Mouse (Mus musculus): Measurements from ENCODE around the gene Wdr86. TPM values are rescaled to one million over a fixed set of nuclear protein-coding genes. Genes with fewer than 3 reads are reported as not detected.

Wdr86 gene
- total and polyA plus RNA-seq, 2 experiments from 2014 or later: 8.0 to 15.4 TPM

GRCm38 (mm10) chr5:24733771-24734426, 3.4 kb upstream of the Wdr86 start:
- Histone ChIP-seq H3K9ac (replicated peaks; ENCODE audit: low read length) (no peak overlapping the region), H3K27me3 (ENCODE audit: insufficient read depth, low read length) (peaks cover 20% of the 10 kb centered on the region; the same call in 1 of the 2 replicates)
- no peak for ATAC-seq

GRCm38 (mm10) chr5:24733134-24733533, 2.6 kb upstream of the Wdr86 start:
- no peak for DNase-seq (ENCODE audit: low spot score)
- no peak overlapping the region for H3K4me2 ChIP-seq (ENCODE audit: low read depth, low read length)
- H3K4me1 ChIP-seq (ENCODE audit: insufficient read depth, low read length): peaks cover 12% of the 10 kb centered on the region; the same call in 1 of the 2 replicates
- H3K9ac ChIP-seq (replicated peaks; ENCODE audit: low read length): no peak overlapping the region
- ATAC-seq: no peak
- TF ChIP-seq CTCF (IDR thresholded peaks at IDR 0.05; ENCODE audit: low read depth): no peak
- 8% methylated on average over 8 of the region's 8 CpGs for WGBS
- peaks cover 20% of the 10 kb centered on the region; the same call in 1 of the 2 replicates for H3K27me3 ChIP-seq (ENCODE audit: insufficient read depth, low read length)
- H3K27ac ChIP-seq: no peak overlapping the region
- H3K36me3 ChIP-seq (ENCODE audit: insufficient read depth, low read length): no peaks in the 10 kb centered on the region
- H3K4me3 ChIP-seq (ENCODE audit: low read length): no peak overlapping the region
- no peaks in the 10 kb centered on the region for H3K9me3 ChIP-seq (ENCODE audit: low read length)

More at GRCm38 (mm10) chr5:24733771-24734426, 3.4 kb upstream of the Wdr86 start:
- Histone ChIP-seq H3K4me1 (ENCODE audit: insufficient read depth, low read length) (peaks cover 12% of the 10 kb centered on the region; the same call in 1 of the 2 replicates), H3K4me3 (ENCODE audit: low read length) (no peak overlapping the region), H3K27ac (no peak overlapping the region), H3K4me2 (ENCODE audit: low read depth, low read length) (no peak overlapping the region), H3K9me3 (ENCODE audit: low read length) (no peaks in the 10 kb centered on the region), H3K36me3 (ENCODE audit: insufficient read depth, low read length) (no peaks in the 10 kb centered on the region)
- TF ChIP-seq CTCF (IDR thresholded peaks at IDR 0.05; ENCODE audit: low read depth): no peak
- DNase-seq (ENCODE audit: low spot score): no peak
- WGBS: 60% methylated on average over 7 of the region's 7 CpGs

- no peak for TF ChIP-seq CTCF (IDR thresholded peaks at IDR 0.05; ENCODE audit: low read depth)
- peak overlapping the region; percentile 42 for H3K4me3 ChIP-seq (ENCODE audit: low read length)
- H3K9me3 ChIP-seq (ENCODE audit: low read length): no peaks in the 10 kb centered on the region
- ATAC-seq: no peak
- peak overlapping the region; percentile 52 for H3K4me2 ChIP-seq (ENCODE audit: low read depth, low read length)
- H3K27ac ChIP-seq: peak overlapping the region; percentile 15; the same call in 1 of the 2 replicates
- no peak for DNase-seq (ENCODE audit: low spot score)
- peaks cover 20% of the 10 kb centered on the region; the same call in 1 of the 2 replicates for H3K27me3 ChIP-seq (ENCODE audit: insufficient read depth, low read length)
- 7% methylated on average over 15 of the region's 15 CpGs for WGBS
- peak overlapping the region; percentile 43; the same call in 1 of the 2 replicates for H3K9ac ChIP-seq (replicated peaks; ENCODE audit: low read length)
- H3K36me3 ChIP-seq (ENCODE audit: insufficient read depth, low read length): no peaks in the 10 kb centered on the region
- H3K4me1 ChIP-seq (ENCODE audit: insufficient read depth, low read length): peaks cover 12% of the 10 kb centered on the region; the same call in 1 of the 2 replicates
Measured at GRCm38 (mm10) chr5:24730986-24731385, 459 bp upstream of the Wdr86 start.

GRCm38 (mm10) chr5:24729797-24730487, 585 bp downstream of the Wdr86 start:
- Histone ChIP-seq H3K9me3 (ENCODE audit: low read length) (no peaks in the 10 kb centered on the region), H3K4me2 (ENCODE audit: low read depth, low read length) (peak overlapping the region; percentile 52), H3K27me3 (ENCODE audit: insufficient read depth, low read length) (peaks cover 20% of the 10 kb centered on the region; the same call in 1 of the 2 replicates), H3K9ac (replicated peaks; ENCODE audit: low read length) (peak overlapping the region; percentile 43), H3K36me3 (ENCODE audit: insufficient read depth, low read length) (no peaks in the 10 kb centered on the region), H3K27ac (0 out of 2 replicates have a peak overlapping the region, but pooled peaks have one; percentile 15), H3K4me3 (ENCODE audit: low read length) (peak overlapping the region; percentile 42), H3K4me1 (ENCODE audit: insufficient read depth, low read length) (peaks cover 12% of the 10 kb centered on the region; the same call in 1 of the 2 replicates)
- ATAC-seq (peak; percentile 22), DNase-seq (ENCODE audit: low spot score) (no peak)
- WGBS: 1% methylated on average over 49 of the region's 49 CpGs
- TF ChIP-seq CTCF (IDR thresholded peaks at IDR 0.05; ENCODE audit: low read depth): no peak

- peak; percentile 29 for DNase-seq (ENCODE audit: low spot score)
- 76% methylated on average over 12 of the region's 12 CpGs for WGBS
Measured at GRCm38 (mm10) chr5:24726901-24727836, 3.4 kb downstream of the Wdr86 start.

GRCm38 (mm10) chr5:24725897-24726296, 4.6 kb downstream of the Wdr86 start:
- no peak for DNase-seq (ENCODE audit: low spot score)
- H3K27me3 ChIP-seq (ENCODE audit: insufficient read depth, low read length): peaks cover 9% of the 10 kb centered on the region; the same call in 1 of the 2 replicates
- H3K27ac ChIP-seq: no peak overlapping the region; the same call in 1 of the 2 replicates
- no peak overlapping the region for H3K4me2 ChIP-seq (ENCODE audit: low read depth, low read length)
- no peaks in the 10 kb centered on the region for H3K9me3 ChIP-seq (ENCODE audit: low read length)
- no peak overlapping the region for H3K4me3 ChIP-seq (ENCODE audit: low read length)
- H3K9ac ChIP-seq (replicated peaks; ENCODE audit: low read length): no peak overlapping the region
- no peak for TF ChIP-seq CTCF (IDR thresholded peaks at IDR 0.05; ENCODE audit: low read depth)
- no peak for ATAC-seq
- H3K36me3 ChIP-seq (ENCODE audit: insufficient read depth, low read length): no peaks in the 10 kb centered on the region
- H3K4me1 ChIP-seq (ENCODE audit: insufficient read depth, low read length): peaks cover 8% of the 10 kb centered on the region; the same call in 1 of the 2 replicates
- 64% methylated on average over 6 of the region's 6 CpGs for WGBS

More at GRCm38 (mm10) chr5:24726901-24727836, 3.4 kb downstream of the Wdr86 start:
- H3K27me3 ChIP-seq (ENCODE audit: insufficient read depth, low read length): peaks cover 20% of the 10 kb centered on the region; the same call in 1 of the 2 replicates
- H3K4me3 ChIP-seq (ENCODE audit: low read length): no peak overlapping the region
- no peak overlapping the region for H3K4me2 ChIP-seq (ENCODE audit: low read depth, low read length)
- no peaks in the 10 kb centered on the region for H3K9me3 ChIP-seq (ENCODE audit: low read length)
- ATAC-seq: no peak
- no peak for TF ChIP-seq CTCF (IDR thresholded peaks at IDR 0.05; ENCODE audit: low read depth)
- no peak overlapping the region for H3K9ac ChIP-seq (replicated peaks; ENCODE audit: low read length)
- no peaks in the 10 kb centered on the region for H3K36me3 ChIP-seq (ENCODE audit: insufficient read depth, low read length)
- H3K27ac ChIP-seq: no peak overlapping the region
- H3K4me1 ChIP-seq (ENCODE audit: insufficient read depth, low read length): peaks cover 12% of the 10 kb centered on the region; the same call in 1 of the 2 replicates
